Mouse (Mus musculus): ENCODE measurements around the gene Rassf3. TPM values are rescaled to one million over a fixed set of nuclear protein-coding genes. Genes with fewer than 3 reads are reported as not detected.
A peak's percentile ranks its signal among the peaks of the same experiment; 100 is the strongest.

The Rassf3 gene
- polyA plus RNA-seq, 1 experiment = 20.4 TPM

DNA sequence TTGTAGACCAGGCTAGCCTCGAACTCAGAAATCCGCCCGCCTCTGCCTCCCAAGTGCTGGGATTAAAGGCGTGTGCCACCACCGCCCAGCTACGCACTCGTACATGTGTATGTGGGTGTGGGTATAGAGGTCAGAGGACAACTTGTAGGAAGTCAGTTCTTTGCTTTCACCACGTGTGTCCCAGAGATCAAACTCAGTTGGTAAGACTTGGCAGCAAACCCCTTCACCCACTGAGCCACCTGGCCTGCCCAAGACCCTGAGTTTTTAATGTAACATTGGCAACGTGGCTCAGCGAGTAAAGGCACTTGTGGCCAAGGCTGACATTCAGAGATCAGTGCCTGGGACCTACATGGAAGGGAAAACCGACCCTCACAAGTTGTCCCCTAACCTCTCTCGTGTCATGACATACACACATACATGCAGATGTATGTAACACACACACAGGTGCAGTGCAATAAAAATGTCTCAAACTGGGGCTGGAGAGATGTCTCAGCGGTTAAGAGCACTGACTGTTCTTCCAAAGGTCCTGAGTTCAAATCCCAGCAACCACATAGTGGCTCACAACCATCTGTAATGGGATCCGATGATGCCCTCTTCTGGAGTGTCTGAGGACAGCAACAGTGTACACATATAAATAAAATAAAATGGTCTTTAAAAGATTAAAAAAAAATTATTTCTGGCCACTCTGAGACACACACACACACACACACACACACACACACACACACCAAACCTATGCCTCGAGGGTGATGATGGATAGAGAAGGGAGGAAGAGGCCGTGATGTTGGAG, 31.8 kb upstream of the Rassf3 start:
- TF ChIP-seq CTCF (IDR thresholded peaks at IDR 0.05; ENCODE audit: extremely low read depth, insufficient read depth, insufficient read length, insufficient replicate concordance) (no peak), POLR2A (IDR thresholded peaks at IDR 0.05; ENCODE audit: low read depth, low read length) (no peak)
- no peaks in the 10 kb centered on the region for H3K27me3 ChIP-seq (ENCODE audit: control insufficient read depth, insufficient read depth, low read length)
- H3K4me1 ChIP-seq (ENCODE audit: control insufficient read depth, insufficient read depth, insufficient read length) = peaks cover 17% of the 10 kb centered on the region; the same call in 1 of the 2 replicates
- 76% methylated on average over 16 of the region's 16 CpGs for WGBS
- DNase-seq (ENCODE audit: low read depth in 1 of 2, low spot score in 2 of 2) = no peak
- H3K36me3 ChIP-seq (ENCODE audit: control insufficient read depth, insufficient read depth, low read length) = no peaks in the 10 kb centered on the region
- no peak overlapping the region for H3K4me3 ChIP-seq (ENCODE audit: extremely low read depth, insufficient read depth, insufficient read length)
- no peak overlapping the region for H3K27ac ChIP-seq (ENCODE audit: insufficient read depth, low read length)

- no peak for TF ChIP-seq POLR2A (IDR thresholded peaks at IDR 0.05; ENCODE audit: low read depth, low read length)
- TF ChIP-seq CTCF (IDR thresholded peaks at IDR 0.05; ENCODE audit: extremely low read depth, insufficient read depth, insufficient read length, insufficient replicate concordance) = no peak
- peak overlapping the region; percentile 76 for H3K27ac ChIP-seq (ENCODE audit: insufficient read depth, low read length)
- no peaks in the 10 kb centered on the region for H3K36me3 ChIP-seq (ENCODE audit: control insufficient read depth, insufficient read depth, low read length)
- peak; percentile 74 to 89 for DNase-seq (ENCODE audit: low read depth in 1 of 2, low spot score in 2 of 2)
- no peak overlapping the region for H3K4me3 ChIP-seq (ENCODE audit: extremely low read depth, insufficient read depth, insufficient read length)
- 30% methylated on average over 29 of the region's 29 CpGs for WGBS
- peaks cover 17% of the 10 kb centered on the region; the same call in 1 of the 2 replicates for H3K4me1 ChIP-seq (ENCODE audit: control insufficient read depth, insufficient read depth, insufficient read length)
- no peaks in the 10 kb centered on the region for H3K27me3 ChIP-seq (ENCODE audit: control insufficient read depth, insufficient read depth, low read length)
These were observed 30.8 kb upstream of the Rassf3 start for GRCm38 (mm10) chr10:121506731-121507583.

- 59% methylated on average over 7 of the region's 7 CpGs for WGBS
- DNase-seq (ENCODE audit: low read depth in 1 of 2, low spot score in 2 of 2) = no peak
- no peak for TF ChIP-seq CTCF (IDR thresholded peaks at IDR 0.05; ENCODE audit: extremely low read depth, insufficient read depth, insufficient read length, insufficient replicate concordance)
- TF ChIP-seq POLR2A (IDR thresholded peaks at IDR 0.05; ENCODE audit: low read depth, low read length) = no peak
- H3K27me3 ChIP-seq (ENCODE audit: control insufficient read depth, insufficient read depth, low read length) = no peaks in the 10 kb centered on the region
- H3K4me3 ChIP-seq (ENCODE audit: extremely low read depth, insufficient read depth, insufficient read length) = no peak overlapping the region
- no peaks in the 10 kb centered on the region for H3K36me3 ChIP-seq (ENCODE audit: control insufficient read depth, insufficient read depth, low read length)
- peak overlapping the region; percentile 88; the same call in 1 of the 2 replicates for H3K27ac ChIP-seq (ENCODE audit: insufficient read depth, low read length)
- peaks cover 20% of the 10 kb centered on the region; the same call in 1 of the 2 replicates for H3K4me1 ChIP-seq (ENCODE audit: control insufficient read depth, insufficient read depth, insufficient read length)
These were observed 29.8 kb upstream of the Rassf3 start for GRCm38 (mm10) chr10:121505929-121506328.

GRCm38 (mm10) chr10:121504973-121505911, 29.1 kb upstream of the Rassf3 start:
- H3K36me3 ChIP-seq (ENCODE audit: control insufficient read depth, insufficient read depth, low read length) = no peaks in the 10 kb centered on the region
- TF ChIP-seq POLR2A (IDR thresholded peaks at IDR 0.05; ENCODE audit: low read depth, low read length) (no peak; the same call in 1 of the 2 replicates), CTCF (IDR thresholded peaks at IDR 0.05; ENCODE audit: extremely low read depth, insufficient read depth, insufficient read length, insufficient replicate concordance) (no peak)
- 22% methylated on average over 35 of the region's 35 CpGs for WGBS
- peak overlapping the region; percentile 88 for H3K27ac ChIP-seq (ENCODE audit: insufficient read depth, low read length)
- H3K4me3 ChIP-seq (ENCODE audit: extremely low read depth, insufficient read depth, insufficient read length) = peak overlapping the region; percentile 65
- H3K4me1 ChIP-seq (ENCODE audit: control insufficient read depth, insufficient read depth, insufficient read length) = peaks cover 24% of the 10 kb centered on the region; the same call in 1 of the 2 replicates
- DNase-seq (ENCODE audit: low read depth in 1 of 2, low spot score in 2 of 2) = peak; percentile 63 to 81
- no peaks in the 10 kb centered on the region for H3K27me3 ChIP-seq (ENCODE audit: control insufficient read depth, insufficient read depth, low read length)

- Histone ChIP-seq H3K4me1 (ENCODE audit: control insufficient read depth, insufficient read depth, insufficient read length) (peaks cover 29% of the 10 kb centered on the region; the same call in 1 of the 2 replicates), H3K27me3 (ENCODE audit: control insufficient read depth, insufficient read depth, low read length) (no peaks in the 10 kb centered on the region), H3K27ac (ENCODE audit: insufficient read depth, low read length) (peak overlapping the region; percentile 78; the same call in 1 of the 2 replicates), H3K4me3 (ENCODE audit: extremely low read depth, insufficient read depth, insufficient read length) (no peak overlapping the region), H3K36me3 (ENCODE audit: control insufficient read depth, insufficient read depth, low read length) (no peaks in the 10 kb centered on the region)
- peak; percentile 52 to 57 for DNase-seq (ENCODE audit: low read depth in 1 of 2, low spot score in 2 of 2)
- no peak for TF ChIP-seq CTCF (IDR thresholded peaks at IDR 0.05; ENCODE audit: extremely low read depth, insufficient read depth, insufficient read length, insufficient replicate concordance)
- no peak for TF ChIP-seq POLR2A (IDR thresholded peaks at IDR 0.05; ENCODE audit: low read depth, low read length)
- 35% methylated on average over 5 of the region's 5 CpGs for WGBS
These were observed 25.0 kb upstream of the Rassf3 start for GRCm38 (mm10) chr10:121501160-121501559.

GRCm38 (mm10) chr10:121500034-121500433, 23.9 kb upstream of the Rassf3 start:
- Histone ChIP-seq H3K27me3 (ENCODE audit: control insufficient read depth, insufficient read depth, low read length) (no peaks in the 10 kb centered on the region), H3K4me1 (ENCODE audit: control insufficient read depth, insufficient read depth, insufficient read length) (peaks cover 25% of the 10 kb centered on the region; the same call in 1 of the 2 replicates), H3K36me3 (ENCODE audit: control insufficient read depth, insufficient read depth, low read length) (no peaks in the 10 kb centered on the region), H3K4me3 (ENCODE audit: extremely low read depth, insufficient read depth, insufficient read length) (no peak overlapping the region), H3K27ac (ENCODE audit: insufficient read depth, low read length) (peak overlapping the region; percentile 78)
- DNase-seq (ENCODE audit: low read depth in 1 of 2, low spot score in 2 of 2) = no peak
- 87% methylated on average over 5 of the region's 5 CpGs for WGBS
- TF ChIP-seq POLR2A (IDR thresholded peaks at IDR 0.05; ENCODE audit: low read depth, low read length) = no peak
- TF ChIP-seq CTCF (IDR thresholded peaks at IDR 0.05; ENCODE audit: extremely low read depth, insufficient read depth, insufficient read length, insufficient replicate concordance) = no peak
